Mouse (Mus musculus) olfactory bulb, adult 2 months (tissue): ENCODE measurements around the gene Atl1.

Experiments used
- CTCF ChIP-seq: fragments of 200-500 bp; IDR thresholded peaks from 2 replicates; pipeline ENCODE4 v1.5.1; 2012; ENCODE audit warnings: low read depth, mild to moderate bottlenecking, low read length, moderate library complexity; ENCODE audit not compliant: insufficient read depth
- POLR2A ChIP-seq: fragments of 200-500 bp; IDR thresholded peaks from 2 replicates; pipeline ENCODE4 v1.6.1; 2012; ENCODE audit warnings: mild to moderate bottlenecking, low read depth, low read length, moderate library complexity; ENCODE audit not compliant: insufficient read depth

DNA sequence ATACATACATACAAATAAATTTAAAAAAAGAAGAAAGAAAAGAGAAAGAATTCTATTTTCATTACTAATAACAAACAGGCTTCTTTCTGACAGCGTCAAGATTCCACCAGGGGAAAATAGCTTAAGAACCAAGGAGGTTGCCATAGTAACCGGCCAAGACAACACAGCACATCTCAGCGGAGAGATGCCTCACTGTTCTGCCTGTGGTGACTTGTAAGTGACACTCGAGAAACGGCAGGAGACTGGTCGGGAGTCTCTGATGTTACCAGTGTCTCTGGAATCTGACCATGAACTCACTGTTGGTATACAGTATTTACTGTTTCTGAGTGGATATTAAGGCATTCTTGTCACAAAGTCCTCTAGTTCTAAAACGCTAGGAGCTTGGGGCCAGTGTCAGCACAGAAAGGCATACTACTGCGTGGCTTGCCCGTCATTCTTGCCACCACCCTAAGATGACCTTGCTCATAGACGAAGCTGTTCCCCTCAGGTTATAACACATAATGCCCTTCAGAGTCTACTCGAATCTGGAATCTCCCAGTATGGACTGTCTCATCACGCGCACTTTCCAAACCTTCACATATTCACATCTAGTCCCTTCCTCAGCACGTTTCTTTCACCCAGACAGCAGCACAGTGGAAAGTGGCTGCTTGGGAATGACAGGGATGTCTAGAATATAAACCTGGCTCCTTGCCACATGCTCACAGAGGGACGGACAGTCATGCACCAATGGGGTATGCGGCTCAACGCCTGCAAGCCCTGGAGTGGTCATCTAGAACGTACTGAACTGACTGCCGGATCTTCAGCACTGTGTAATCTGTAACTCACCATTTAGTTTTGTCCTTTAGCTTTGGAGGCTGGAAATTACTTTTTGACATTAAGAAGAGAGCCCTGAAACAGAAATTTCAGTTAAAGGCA, 48.6 kb upstream of the Atl1 start:
- no peak for TF ChIP-seq POLR2A
- no peak for TF ChIP-seq CTCF
